Mouse (Mus musculus) limb, embryonic 12.5 days (tissue): ENCODE measurements around the gene Panx3. TPM values are rescaled to one million over a fixed set of nuclear protein-coding genes. Genes with fewer than 3 reads are reported as not detected.

Experiments
- ATAC-seq: fragments of 200-750 bp; cut with Nextera tagmentation; 2 replicates; pipeline ENCODE4 v1.8.0; 2017; ENCODE audit warnings: low read depth, moderate TSS enrichment; ENCODE audit not compliant: insufficient number of reproducible peaks, insufficient read depth, low FRiP score, low TSS enrichment
- H3K27ac ChIP-seq: fragments of 300-500 bp; sonication (generic); 2 replicates; pipeline ENCODE4 v1.5.1; 2016; ENCODE audit warnings: mild to moderate bottlenecking, moderate library complexity
- H3K27me3 ChIP-seq: fragments of 300-500 bp; sonication (generic); 2 replicates; pipeline ENCODE4 v1.6.1; 2016; ENCODE audit warnings: mild to moderate bottlenecking, moderate library complexity
- H3K36me3 ChIP-seq: fragments of 300-500 bp; sonication (generic); 2 replicates; pipeline ENCODE4 v1.6.1; 2016; ENCODE audit warnings: mild to moderate bottlenecking, moderate library complexity
- H3K4me1 ChIP-seq: fragments of 300-500 bp; sonication (generic); replicated peaks from 2 replicates; pipeline ENCODE4 v1.6.1; 2016
- H3K4me2 ChIP-seq: fragments of 300-500 bp; sonication (generic); 2 replicates; pipeline ENCODE4 v1.6.1; 2016; ENCODE audit warnings: mild to moderate bottlenecking, moderate library complexity
- H3K4me3 ChIP-seq: fragments of 300-500 bp; sonication (generic); replicated peaks from 2 replicates; pipeline ENCODE4 v1.5.1; 2016; ENCODE audit warnings: mild to moderate bottlenecking
- H3K9ac ChIP-seq: fragments of 300-500 bp; sonication (generic); replicated peaks from 2 replicates; pipeline ENCODE4 v1.6.1; 2016; ENCODE audit warnings: mild to moderate bottlenecking, moderate library complexity
- H3K9me3 ChIP-seq: fragments of 300-500 bp; sonication (generic); 2 replicates; pipeline ENCODE4 v1.6.1; 2016; ENCODE audit warnings: mild to moderate bottlenecking, moderate library complexity
- WGBS: fragments of 180-500 bp; shearing (Covaris S2); methylation state at CpG from one replicate; pipeline ENCODE4 v1.1.7; 2016; 5-methylcytosine and 5-hydroxymethylcytosine counted together
- polyA plus RNA-seq: library from polyadenylated mRNA; unstranded; fragments of >200 nt; fragmentation: Nextera tagmentation; extraction: Ambion mirVana; gene quantifications from 2 replicates; pipeline ENCODE4 v1.2.1, GENCODE M21; 2016

Panx3 gene
- polyA plus RNA-seq, 1 experiment from 2014 or later: 0.61 TPM

- H3K9me3 ChIP-seq: no peaks in the 10 kb centered on the region
- no peaks in the 10 kb centered on the region for H3K27me3 ChIP-seq
- no peak for ATAC-seq
- no peaks in the 10 kb centered on the region for H3K36me3 ChIP-seq
- H3K27ac ChIP-seq: no peak overlapping the region
- no peaks in the 10 kb centered on the region for H3K4me1 ChIP-seq
- no peak overlapping the region for H3K4me3 ChIP-seq
- no peak overlapping the region for H3K9ac ChIP-seq
- H3K4me2 ChIP-seq: no peak overlapping the region
- WGBS: 74% methylated on average over 1 of the region's 1 CpGs
Observed at GRCm38 (mm10) chr9:37663210-37663609, 5.8 kb downstream of the Panx3 start.

GRCm38 (mm10) chr9:37659413-37659812 lies 9.6 kb downstream of the Panx3 start:
- H3K36me3 ChIP-seq: peaks cover 3% of the 10 kb centered on the region
- H3K9ac ChIP-seq: no peak overlapping the region
- H3K27me3 ChIP-seq: no peaks in the 10 kb centered on the region
- H3K9me3 ChIP-seq: no peaks in the 10 kb centered on the region
- 87% methylated on average over 6 of the region's 6 CpGs for WGBS
- no peak overlapping the region for H3K27ac ChIP-seq
- ATAC-seq: no peak
- H3K4me1 ChIP-seq: peaks cover 10% of the 10 kb centered on the region; the same call in 1 of the 2 replicates
- no peak overlapping the region for H3K4me2 ChIP-seq
- H3K4me3 ChIP-seq: no peak overlapping the region

GRCm38 (mm10) chr9:37656931-37657481 lies 12.0 kb downstream of the Panx3 start, which contains the start of gene Tbrg1:
Tbrg1 (minus strand) TSS chr9:37657312.
- Histone ChIP-seq H3K4me3 (peak within 1 kb of the TSS; percentile 72), H3K4me1 (peaks cover 10% of the 10 kb centered on the region; the same call in 1 of the 2 replicates), H3K4me2 (peak within 1 kb of the TSS; percentile 68), H3K9ac (peak within 1 kb of the TSS; percentile 73), H3K27me3 (no peaks in the 10 kb centered on the region), H3K27ac (peak within 1 kb of the TSS; percentile 92), H3K9me3 (no peaks in the 10 kb centered on the region), H3K36me3 (peaks cover 27% of the 10 kb centered on the region)
- peak; percentile 91 for ATAC-seq
- WGBS: under 1% methylated on average over 36 of the region's 36 CpGs

GRCm38 (mm10) chr9:37656439-37656881 lies 12.6 kb downstream of the Panx3 start:
- Histone ChIP-seq H3K9ac (peak overlapping the region; percentile 73), H3K4me3 (peak overlapping the region; percentile 72), H3K36me3 (peaks cover 30% of the 10 kb centered on the region), H3K4me1 (peaks cover 10% of the 10 kb centered on the region; the same call in 1 of the 2 replicates), H3K27me3 (no peaks in the 10 kb centered on the region), H3K27ac (peak overlapping the region; percentile 92), H3K4me2 (peak overlapping the region; percentile 68), H3K9me3 (no peaks in the 10 kb centered on the region)
- ATAC-seq: 0 out of 2 replicates have a peak, but pooled peaks have one; percentile 13
- under 1% methylated on average over 10 of the region's 10 CpGs for WGBS

GRCm38 (mm10) chr9:37655961-37656360 lies 13.1 kb downstream of the Panx3 start:
- no peaks in the 10 kb centered on the region for H3K27me3 ChIP-seq
- peaks cover 10% of the 10 kb centered on the region; the same call in 1 of the 2 replicates for H3K4me1 ChIP-seq
- H3K4me3 ChIP-seq: peak overlapping the region; percentile 72
- peak overlapping the region; percentile 73; the same call in 1 of the 2 replicates for H3K9ac ChIP-seq
- H3K9me3 ChIP-seq: no peaks in the 10 kb centered on the region
- no peak for ATAC-seq
- peak overlapping the region; percentile 68 for H3K4me2 ChIP-seq
- peaks cover 35% of the 10 kb centered on the region for H3K36me3 ChIP-seq
- no peak overlapping the region for H3K27ac ChIP-seq
- 68% methylated on average over 8 of the region's 8 CpGs for WGBS

GRCm38 (mm10) chr9:37653836-37654235 lies 15.2 kb downstream of the Panx3 start:
- H3K4me1 ChIP-seq: peaks cover 10% of the 10 kb centered on the region; the same call in 1 of the 2 replicates
- H3K9me3 ChIP-seq: no peaks in the 10 kb centered on the region
- ATAC-seq: no peak
- H3K9ac ChIP-seq: no peak overlapping the region
- H3K36me3 ChIP-seq: peaks cover 56% of the 10 kb centered on the region
- H3K27ac ChIP-seq: no peak overlapping the region
- no peaks in the 10 kb centered on the region for H3K27me3 ChIP-seq
- H3K4me3 ChIP-seq: no peak overlapping the region
- 88% methylated on average over 5 of the region's 5 CpGs for WGBS
- H3K4me2 ChIP-seq: no peak overlapping the region

- Histone ChIP-seq H3K9ac (no peak overlapping the region), H3K27me3 (no peaks in the 10 kb centered on the region), H3K27ac (no peak overlapping the region), H3K4me3 (no peak overlapping the region), H3K4me1 (peaks cover 5% of the 10 kb centered on the region; the same call in 1 of the 2 replicates), H3K36me3 (peaks cover 72% of the 10 kb centered on the region), H3K4me2 (no peak overlapping the region), H3K9me3 (no peaks in the 10 kb centered on the region)
- ATAC-seq: no peak
- WGBS: 93% methylated on average over 5 of the region's 5 CpGs
Observed at GRCm38 (mm10) chr9:37650639-37651038, 18.4 kb downstream of the Panx3 start.

GRCm38 (mm10) chr9:37646246-37646645 lies 22.8 kb downstream of the Panx3 start:
- Histone ChIP-seq H3K36me3 (peaks cover 40% of the 10 kb centered on the region), H3K4me1 (no peaks in the 10 kb centered on the region), H3K4me3 (no peak overlapping the region), H3K27me3 (no peaks in the 10 kb centered on the region), H3K4me2 (no peak overlapping the region), H3K9me3 (no peaks in the 10 kb centered on the region), H3K27ac (no peak overlapping the region), H3K9ac (no peak overlapping the region)
- no peak for ATAC-seq
- 82% methylated on average over 3 of the region's 3 CpGs for WGBS

GRCm38 (mm10) chr9:37638721-37639120 lies 30.3 kb downstream of the Panx3 start:
- H3K4me2 ChIP-seq: no peak overlapping the region
- H3K9ac ChIP-seq: no peak overlapping the region
- no peaks in the 10 kb centered on the region for H3K27me3 ChIP-seq
- no peak for ATAC-seq
- no peak overlapping the region for H3K4me3 ChIP-seq
- H3K9me3 ChIP-seq: no peaks in the 10 kb centered on the region
- WGBS: 74% methylated on average over 3 of the region's 3 CpGs
- H3K36me3 ChIP-seq: no peaks in the 10 kb centered on the region
- H3K27ac ChIP-seq: no peak overlapping the region
- no peaks in the 10 kb centered on the region for H3K4me1 ChIP-seq

GRCm38 (mm10) chr9:37636800-37637542 lies 32.1 kb downstream of the Panx3 start:
- no peak overlapping the region for H3K27ac ChIP-seq
- H3K4me2 ChIP-seq: no peak overlapping the region
- no peaks in the 10 kb centered on the region for H3K9me3 ChIP-seq
- ATAC-seq: no peak; the same call in 1 of the 2 replicates
- H3K4me3 ChIP-seq: no peak overlapping the region
- peaks cover 4% of the 10 kb centered on the region; the same call in 1 of the 2 replicates for H3K27me3 ChIP-seq
- H3K9ac ChIP-seq: no peak overlapping the region
- H3K4me1 ChIP-seq: no peaks in the 10 kb centered on the region
- 63% methylated on average over 6 of the region's 6 CpGs for WGBS
- H3K36me3 ChIP-seq: no peaks in the 10 kb centered on the region

- H3K9ac ChIP-seq: no peak overlapping the region
- no peak overlapping the region for H3K27ac ChIP-seq
- H3K9me3 ChIP-seq: no peaks in the 10 kb centered on the region
- ATAC-seq: no peak
- no peaks in the 10 kb centered on the region for H3K36me3 ChIP-seq
- no peak overlapping the region for H3K4me3 ChIP-seq
- no peak overlapping the region for H3K4me2 ChIP-seq
- H3K4me1 ChIP-seq: no peaks in the 10 kb centered on the region
- peaks cover 4% of the 10 kb centered on the region; the same call in 1 of the 2 replicates for H3K27me3 ChIP-seq
- 19% methylated on average over 7 of the region's 7 CpGs for WGBS
Observed at GRCm38 (mm10) chr9:37636335-37636734, 32.7 kb downstream of the Panx3 start.
